ENCODE assay signal across 11 mouse cellular contexts in genomic region chr1:58743252-58743651, GRCm38 (mm10). TPM values are rescaled to one million over a fixed set of nuclear protein-coding genes. Genes with fewer than 3 reads are reported as not detected.
A peak's percentile ranks its signal among the peaks of the same experiment; 100 is the strongest.
DNase-seq lines count a peak whose midpoint lies in the region; ATAC-seq lines count a peak whose summit lies in the region.
"Had no signal": no experiment of that assay in that cellular context is flagged by ENCODE, and none has a peak within 500 bp of the region (broad histone marks: within the 10 kb centered on the region; RNA-seq: fewer than 3 reads in every experiment).

No protein-coding gene starts in this region.

- no peaks in the 10 kb centered on the region for H3K9me3 ChIP-seq in heart, embryonic 15.5 days (replicated peaks)
- H3K9me3 ChIP-seq: limb, embryonic 15.5 days had no signal

- no peak overlapping the region for H3K4me3 ChIP-seq in heart, embryonic 15.5 days
- H3K4me3 ChIP-seq: limb, embryonic 15.5 days had no signal

- intact Hi-C loops in heart, postnatal 14 days (cut with DNase I), result no loop called here

- peaks cover 84% of the 10 kb centered on the region for H3K36me3 ChIP-seq in heart, embryonic 15.5 days

- no peak overlapping the region for H3K4me2 ChIP-seq in heart, embryonic 15.5 days
- H3K4me2 ChIP-seq: limb, embryonic 15.5 days had no signal

- H3K9ac ChIP-seq in heart, embryonic 15.5 days, result no peak overlapping the region
- H3K9ac ChIP-seq: limb, embryonic 15.5 days had no signal

- H3K4me1 ChIP-seq in heart, embryonic 15.5 days (replicated peaks), result 0 out of 2 replicates have a peak, but pooled peaks cover 3% of the 10 kb centered on the region

- no peaks in the 10 kb centered on the region for H3K27me3 ChIP-seq in heart, embryonic 15.5 days
- H3K27me3 ChIP-seq: limb, embryonic 15.5 days had no signal

- H3K27ac ChIP-seq in heart, embryonic 15.5 days, result peak overlapping the region; percentile 33; the same call in 1 of the 2 replicates
- H3K27ac ChIP-seq: hindbrain, postnatal 0 days; limb, embryonic 15.5 days had no signal

- no peak for DNase-seq in heart, postnatal 14 days
- no peak for DNase-seq in left cerebral cortex, adult 9 months (ENCODE audit: low spot score in 2 of 2)
- no peak for DNase-seq in adipocyte (ENCODE audit: low spot score)
- DNase-seq in adrenal gland, postnatal 25 days, result no peak
- DNase-seq: cerebellum, postnatal 36 days had no signal

- no peak for ATAC-seq in heart, embryonic 15.5 days (replicated peaks; ENCODE audit: insufficient number of reproducible peaks, insufficient read depth, low FRiP score, low read depth)
- ATAC-seq in CD4-positive, CD25-positive, alpha-beta regulatory T cell, adult 4 months, result peak; percentile 56
- peak; percentile 92 for ATAC-seq in common myeloid progenitor, adult 5-6 weeks (replicated peaks; ENCODE audit: low read depth, poor library complexity, severe bottlenecking)
- ATAC-seq in megakaryocyte, adult 5-6 weeks (ENCODE audit: poor library complexity, severe bottlenecking), result peak; percentile 87
- ATAC-seq: hindbrain, postnatal 0 days had no signal

- WGBS in heart, embryonic 15.5 days, result 66% methylated on average over 6 of the region's 6 CpGs

RNA-seq across cellular contexts. Expression of gene Cflar, which starts 31.9 kb away (rescaled TPM):
- 37.0 and 37.7 TPM in 2 replicates for polyA plus RNA-seq in heart, embryonic 15.5 days (2015; fragmentation: Nextera tagmentation; extraction: Ambion mirVana)
- 10 to 100 TPM; 64.7 to 70.4 TPM for total RNA-seq in heart, postnatal 14 days (2021)
- 100 to 1,000 TPM; 158 to 204 TPM for polyA plus RNA-seq in CD4-positive, CD25-positive, alpha-beta regulatory T cell, adult 4 months (2017; shearing (Covaris generic))
- total RNA-seq in common myeloid progenitor, adult 5-6 weeks (2017), result 80.7 and 80.8 TPM in 2 replicates
- total RNA-seq in megakaryocyte, adult 5-6 weeks (2015), result 68.7 and 72.3 TPM in 2 replicates
- total RNA-seq in megakaryocyte, adult 5-6 weeks (2017), result 117 and 130 TPM in 2 replicates
- 104 and 122 TPM in 2 replicates for total RNA-seq in adrenal gland, postnatal 25 days (2021)

RNA-seq across cellular contexts. Expression of gene Als2cr12, which starts 47.5 kb away (rescaled TPM):
- not detected in 2 replicates for polyA plus RNA-seq in heart, embryonic 15.5 days (2015; fragmentation: Nextera tagmentation; extraction: Ambion mirVana)
- total RNA-seq in heart, postnatal 14 days (2021), result not detected
- polyA plus RNA-seq in CD4-positive, CD25-positive, alpha-beta regulatory T cell, adult 4 months (2017; shearing (Covaris generic)), result under 1 TPM in 1 of 2 experiments, not detected in 1; 0.16 TPM
- total RNA-seq in common myeloid progenitor, adult 5-6 weeks (2017), result not detected in 2 replicates
- total RNA-seq in megakaryocyte, adult 5-6 weeks (2015), result 0.14 TPM in 1 of 2 replicates, not detected in the other
- not detected in 2 replicates for total RNA-seq in megakaryocyte, adult 5-6 weeks (2017)
- total RNA-seq in adrenal gland, postnatal 25 days (2021), result 0.91 and 1.00 TPM in 2 replicates
- total RNA-seq: hindbrain, postnatal 0 days had no signal

RNA-seq across cellular contexts. Expression of gene Casp8, which starts 51.9 kb away (rescaled TPM):
- 18.7 and 23.9 TPM in 2 replicates for polyA plus RNA-seq in heart, embryonic 15.5 days (2015; fragmentation: Nextera tagmentation; extraction: Ambion mirVana)
- total RNA-seq in heart, postnatal 14 days (2021), result 10 to 100 TPM in 1 of 2 experiments, 1 to 10 TPM in 1; 9.1 to 11.1 TPM
- 100 to 1,000 TPM; 197 to 203 TPM for polyA plus RNA-seq in CD4-positive, CD25-positive, alpha-beta regulatory T cell, adult 4 months (2017; shearing (Covaris generic))
- 112 and 118 TPM in 2 replicates for total RNA-seq in common myeloid progenitor, adult 5-6 weeks (2017)
- total RNA-seq in megakaryocyte, adult 5-6 weeks (2015), result 179 and 198 TPM in 2 replicates
- 144 and 170 TPM in 2 replicates for total RNA-seq in megakaryocyte, adult 5-6 weeks (2017)
- total RNA-seq in adrenal gland, postnatal 25 days (2021), result 19.7 and 20.4 TPM in 2 replicates
